Mouse (Mus musculus): ENCODE data around the gene Pglyrp2. TPM values are rescaled to one million over a fixed set of nuclear protein-coding genes. Genes with fewer than 3 reads are reported as not detected.

The Pglyrp2 gene
- polyA plus RNA-seq, 1 experiment, result not detected

GRCm38 (mm10) chr17:32437106-32437505, 13.1 kb upstream of the Pglyrp2 start:
- no peaks in the 10 kb centered on the region for H3K36me3 ChIP-seq (ENCODE audit: control insufficient read depth, insufficient read depth, low read length, poor library complexity, severe bottlenecking)

DNA sequence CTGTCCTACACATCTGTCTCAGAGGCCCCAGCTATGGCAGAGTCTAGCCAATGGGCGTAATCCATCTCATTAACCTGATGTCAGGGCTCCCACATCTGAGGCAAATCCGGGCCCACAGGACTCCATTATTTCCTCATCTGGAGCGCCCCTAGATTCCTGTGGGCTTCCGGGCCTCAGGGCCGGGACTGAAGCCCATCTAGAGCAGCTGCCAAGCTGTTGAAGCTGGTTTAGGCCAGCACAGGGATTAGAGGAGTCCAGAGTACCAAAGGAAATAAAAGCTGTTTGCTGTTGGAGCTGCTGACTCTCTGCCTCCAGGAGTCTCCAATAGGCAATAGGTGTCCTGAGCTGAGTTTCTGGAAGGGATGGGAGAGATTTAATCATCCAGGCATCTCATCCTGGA, 11.2 kb upstream of the Pglyrp2 start:
- no peaks in the 10 kb centered on the region for H3K9me3 ChIP-seq (replicated peaks; ENCODE audit: control insufficient read depth, insufficient read depth, low read length, poor library complexity, severe bottlenecking)
- H3K36me3 ChIP-seq (ENCODE audit: control insufficient read depth, insufficient read depth, low read length, poor library complexity, severe bottlenecking), result no peaks in the 10 kb centered on the region
- no peak overlapping the region for H3K9ac ChIP-seq (ENCODE audit: low read depth, poor library complexity, severe bottlenecking)
- TF ChIP-seq CTCF (IDR thresholded peaks at IDR 0.05; ENCODE audit: low read depth, low read length), result no peak
- no peak for TF ChIP-seq EP300 (IDR thresholded peaks at IDR 0.05; ENCODE audit: insufficient read depth, low read depth, low read length)
- TF ChIP-seq POLR2A (IDR thresholded peaks at IDR 0.05; ENCODE audit: insufficient read depth, low read length), result no peak
- H3K27me3 ChIP-seq (ENCODE audit: control insufficient read depth, insufficient read depth, low read length, poor library complexity, severe bottlenecking), result no peaks in the 10 kb centered on the region
- no peak overlapping the region for H3K27ac ChIP-seq (ENCODE audit: insufficient read depth, low read length)
- no peak overlapping the region for H3K4me3 ChIP-seq (ENCODE audit: low read depth, low read length)
- peaks cover 2% of the 10 kb centered on the region for H3K4me1 ChIP-seq (ENCODE audit: control insufficient read depth, insufficient read depth, low read length)

More at GRCm38 (mm10) chr17:32437106-32437505, 13.1 kb upstream of the Pglyrp2 start:
- Histone ChIP-seq H3K27me3 (ENCODE audit: control insufficient read depth, insufficient read depth, low read length, poor library complexity, severe bottlenecking) (no peaks in the 10 kb centered on the region), H3K4me3 (ENCODE audit: low read depth, low read length) (no peak overlapping the region), H3K9ac (ENCODE audit: low read depth, poor library complexity, severe bottlenecking) (no peak overlapping the region), H3K4me1 (ENCODE audit: control insufficient read depth, insufficient read depth, low read length) (peaks cover 2% of the 10 kb centered on the region), H3K9me3 (replicated peaks; ENCODE audit: control insufficient read depth, insufficient read depth, low read length, poor library complexity, severe bottlenecking) (no peaks in the 10 kb centered on the region), H3K27ac (ENCODE audit: insufficient read depth, low read length) (no peak overlapping the region)
- no peak for TF ChIP-seq EP300 (IDR thresholded peaks at IDR 0.05; ENCODE audit: insufficient read depth, low read depth, low read length)
- TF ChIP-seq CTCF (IDR thresholded peaks at IDR 0.05; ENCODE audit: low read depth, low read length), result no peak
- no peak for TF ChIP-seq POLR2A (IDR thresholded peaks at IDR 0.05; ENCODE audit: insufficient read depth, low read length)

- Histone ChIP-seq H3K4me3 (ENCODE audit: low read depth, low read length) (no peak overlapping the region), H3K9me3 (replicated peaks; ENCODE audit: control insufficient read depth, insufficient read depth, low read length, poor library complexity, severe bottlenecking) (no peaks in the 10 kb centered on the region), H3K27me3 (ENCODE audit: control insufficient read depth, insufficient read depth, low read length, poor library complexity, severe bottlenecking) (no peaks in the 10 kb centered on the region), H3K36me3 (ENCODE audit: control insufficient read depth, insufficient read depth, low read length, poor library complexity, severe bottlenecking) (no peaks in the 10 kb centered on the region), H3K9ac (ENCODE audit: low read depth, poor library complexity, severe bottlenecking) (no peak overlapping the region), H3K4me1 (ENCODE audit: control insufficient read depth, insufficient read depth, low read length) (peaks cover 2% of the 10 kb centered on the region), H3K27ac (ENCODE audit: insufficient read depth, low read length) (no peak overlapping the region)
- TF ChIP-seq POLR2A (IDR thresholded peaks at IDR 0.05; ENCODE audit: insufficient read depth, low read length), result no peak
- TF ChIP-seq EP300 (IDR thresholded peaks at IDR 0.05; ENCODE audit: insufficient read depth, low read depth, low read length), result no peak
- no peak for TF ChIP-seq CTCF (IDR thresholded peaks at IDR 0.05; ENCODE audit: low read depth, low read length)
Observed at GRCm38 (mm10) chr17:32434324-32434723, 10.4 kb upstream of the Pglyrp2 start.

DNA sequence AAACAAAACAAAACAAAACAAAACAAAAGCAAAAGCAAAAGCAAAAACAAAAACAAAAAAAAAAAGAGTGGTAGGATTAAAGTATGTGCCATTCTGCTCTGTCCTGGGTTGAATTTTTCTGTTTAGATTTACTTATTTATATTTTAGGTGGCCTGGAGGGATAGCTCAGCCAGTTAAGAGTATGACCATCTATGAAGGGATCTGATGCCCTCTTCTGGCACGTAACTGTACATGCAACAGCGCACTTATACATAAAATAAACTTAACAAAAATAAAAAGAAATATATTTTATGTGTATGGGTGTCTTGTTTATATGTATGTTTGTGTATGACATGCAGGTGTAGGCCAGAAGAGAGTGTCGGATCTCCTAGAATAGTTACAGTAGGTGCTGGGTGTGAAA, 8.0 kb upstream of the Pglyrp2 start:
- H3K4me1 ChIP-seq (ENCODE audit: control insufficient read depth, insufficient read depth, low read length), result peaks cover 2% of the 10 kb centered on the region
- no peak overlapping the region for H3K9ac ChIP-seq (ENCODE audit: low read depth, poor library complexity, severe bottlenecking)
- H3K4me3 ChIP-seq (ENCODE audit: low read depth, low read length), result no peak overlapping the region
- no peaks in the 10 kb centered on the region for H3K36me3 ChIP-seq (ENCODE audit: control insufficient read depth, insufficient read depth, low read length, poor library complexity, severe bottlenecking)
- no peak for TF ChIP-seq POLR2A (IDR thresholded peaks at IDR 0.05; ENCODE audit: insufficient read depth, low read length)
- TF ChIP-seq EP300 (IDR thresholded peaks at IDR 0.05; ENCODE audit: insufficient read depth, low read depth, low read length), result no peak
- no peak for TF ChIP-seq CTCF (IDR thresholded peaks at IDR 0.05; ENCODE audit: low read depth, low read length)
- H3K27me3 ChIP-seq (ENCODE audit: control insufficient read depth, insufficient read depth, low read length, poor library complexity, severe bottlenecking), result no peaks in the 10 kb centered on the region
- H3K27ac ChIP-seq (ENCODE audit: insufficient read depth, low read length), result no peak overlapping the region
- no peaks in the 10 kb centered on the region for H3K9me3 ChIP-seq (replicated peaks; ENCODE audit: control insufficient read depth, insufficient read depth, low read length, poor library complexity, severe bottlenecking)

GRCm38 (mm10) chr17:32426610-32427009, 2.6 kb upstream of the Pglyrp2 start:
- H3K9ac ChIP-seq (ENCODE audit: low read depth, poor library complexity, severe bottlenecking), result no peak overlapping the region
- no peaks in the 10 kb centered on the region for H3K27me3 ChIP-seq (ENCODE audit: control insufficient read depth, insufficient read depth, low read length, poor library complexity, severe bottlenecking)
- TF ChIP-seq EP300 (IDR thresholded peaks at IDR 0.05; ENCODE audit: insufficient read depth, low read depth, low read length) (no peak), CTCF (IDR thresholded peaks at IDR 0.05; ENCODE audit: low read depth, low read length) (no peak), POLR2A (IDR thresholded peaks at IDR 0.05; ENCODE audit: insufficient read depth, low read length) (no peak)
- no peak overlapping the region for H3K4me3 ChIP-seq (ENCODE audit: low read depth, low read length)
- no peaks in the 10 kb centered on the region for H3K36me3 ChIP-seq (ENCODE audit: control insufficient read depth, insufficient read depth, low read length, poor library complexity, severe bottlenecking)
- no peak overlapping the region for H3K27ac ChIP-seq (ENCODE audit: insufficient read depth, low read length)
- H3K4me1 ChIP-seq (ENCODE audit: control insufficient read depth, insufficient read depth, low read length), result no peaks in the 10 kb centered on the region
- H3K9me3 ChIP-seq (replicated peaks; ENCODE audit: control insufficient read depth, insufficient read depth, low read length, poor library complexity, severe bottlenecking), result no peaks in the 10 kb centered on the region

GRCm38 (mm10) chr17:32420781-32421180, 3.2 kb downstream of the Pglyrp2 start:
- H3K4me1 ChIP-seq (ENCODE audit: control insufficient read depth, insufficient read depth, low read length), result no peaks in the 10 kb centered on the region
- no peak overlapping the region for H3K4me3 ChIP-seq (ENCODE audit: low read depth, low read length)
- H3K9ac ChIP-seq (ENCODE audit: low read depth, poor library complexity, severe bottlenecking), result no peak overlapping the region
- no peak overlapping the region for H3K27ac ChIP-seq (ENCODE audit: insufficient read depth, low read length)
- no peaks in the 10 kb centered on the region for H3K9me3 ChIP-seq (replicated peaks; ENCODE audit: control insufficient read depth, insufficient read depth, low read length, poor library complexity, severe bottlenecking)
- no peaks in the 10 kb centered on the region for H3K36me3 ChIP-seq (ENCODE audit: control insufficient read depth, insufficient read depth, low read length, poor library complexity, severe bottlenecking)
- TF ChIP-seq POLR2A (IDR thresholded peaks at IDR 0.05; ENCODE audit: insufficient read depth, low read length), result no peak
- TF ChIP-seq EP300 (IDR thresholded peaks at IDR 0.05; ENCODE audit: insufficient read depth, low read depth, low read length), result no peak
- TF ChIP-seq CTCF (IDR thresholded peaks at IDR 0.05; ENCODE audit: low read depth, low read length), result no peak
- H3K27me3 ChIP-seq (ENCODE audit: control insufficient read depth, insufficient read depth, low read length, poor library complexity, severe bottlenecking), result no peaks in the 10 kb centered on the region
